Mouse (Mus musculus): ENCODE results near the gene Pdia3.
"Not testable (repeated sequence)": the region's sequence is repeated elsewhere in the genome, so short reads cannot be mapped to it uniquely, and the experiment has no call there.

DNA sequence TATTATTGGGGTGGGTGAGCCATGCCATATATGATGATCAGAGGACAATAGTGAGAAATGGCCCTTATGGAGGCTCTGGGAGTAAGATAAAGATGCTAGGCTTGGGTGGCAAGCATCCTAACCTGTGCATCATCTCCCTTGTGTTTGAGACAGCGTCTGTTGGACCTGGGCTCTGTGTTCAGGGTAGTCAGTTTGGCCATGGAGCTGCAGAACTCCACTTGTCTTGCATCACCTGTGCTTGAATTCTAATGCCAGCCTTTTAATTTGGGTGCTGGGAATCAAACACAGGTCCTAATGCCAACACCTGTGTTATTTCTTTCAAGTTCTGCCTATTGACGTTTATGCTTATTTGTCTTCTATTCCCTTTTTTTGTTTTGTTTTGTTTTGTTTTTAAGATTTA lies 61.7 kb downstream of the Pdia3 start:
- TF ChIP-seq POLR2A (IDR thresholded peaks at IDR 0.05; ENCODE audit: control insufficient read depth, low read depth, low read length); CTCF (IDR thresholded peaks at IDR 0.05; ENCODE audit: control insufficient read depth, insufficient read depth, insufficient replicate concordance, low read depth, low read length): not testable (repeated sequence)
